Mouse (Mus musculus): ENCODE results near the gene Pck2.

GRCm38 (mm10) chr14:55590748-55591330 lies 50.8 kb downstream of the Pck2 start, which contains the start of gene Psme2:
- no peak for TF ChIP-seq CTCF (IDR thresholded peaks at IDR 0.05; ENCODE audit: low read depth, low read length)
- no peak for TF ChIP-seq POLR2A (IDR thresholded peaks at IDR 0.05; ENCODE audit: borderline replicate concordance, low read depth, low read length)

All from bone marrow macrophage, adult 2 months (primary cell).